ENCODE assay signal across 16 mouse cellular contexts in genomic region chr10:67051466-67051865, GRCm38 (mm10). TPM values are rescaled to one million over a fixed set of nuclear protein-coding genes. Genes with fewer than 3 reads are reported as not detected.
DNase-seq lines count a peak whose midpoint lies in the region; ATAC-seq and TF ChIP-seq lines count a peak whose summit lies in the region.
"Had no signal": no experiment of that assay in that cellular context is flagged by ENCODE, and none has a peak within 500 bp of the region (broad histone marks: within the 10 kb centered on the region; RNA-seq: fewer than 3 reads in every experiment).

No protein-coding gene starts in this region.

- DNase-seq in hindbrain, embryonic 11.5 days (ENCODE audit: low spot score) = no peak
- DNase-seq in liver, embryonic 11.5 days (ENCODE audit: low spot score) = no peak
- no peak for DNase-seq in liver
- no peak for DNase-seq in lung, postnatal 0 days (ENCODE audit: low spot score)
- DNase-seq in testis, postnatal 14 days (ENCODE audit: low spot score) = no peak
- DNase-seq: adrenal gland, adult 2 months; cerebellum, adult 9-11 months; right cerebral cortex, postnatal 14 days had no signal

- H3K27me3 ChIP-seq in hindbrain, embryonic 13.5 days = no peaks in the 10 kb centered on the region
- no peaks in the 10 kb centered on the region for H3K27me3 ChIP-seq in hindbrain, embryonic 11.5 days (ENCODE audit: control insufficient read depth, insufficient read depth, low read length)
- H3K27me3 ChIP-seq in liver, embryonic 11.5 days (replicated peaks; ENCODE audit: control insufficient read depth, insufficient read depth, low read length) = no peaks in the 10 kb centered on the region
- no peaks in the 10 kb centered on the region for H3K27me3 ChIP-seq in embryonic facial prominence, embryonic 12.5 days
- H3K27me3 ChIP-seq in lung, postnatal 0 days (replicated peaks; ENCODE audit: insufficient read depth, low read length) = no peaks in the 10 kb centered on the region
- H3K27me3 ChIP-seq: forebrain, embryonic 12.5 days; Patski had no signal

- no peak for TF ChIP-seq EP300 in lung, postnatal 0 days (IDR thresholded peaks at IDR 0.05)

- WGBS in hindbrain, embryonic 13.5 days = 77% methylated on average over 5 of the region's 5 CpGs
- WGBS in hindbrain, embryonic 11.5 days = 69% methylated on average over 5 of the region's 5 CpGs
- 75% methylated on average over 5 of the region's 5 CpGs for WGBS in liver, embryonic 11.5 days
- 47% methylated on average over 5 of the region's 5 CpGs for WGBS in embryonic facial prominence, embryonic 12.5 days
- 83% methylated on average over 5 of the region's 5 CpGs for WGBS in lung, postnatal 0 days

- no peak overlapping the region for H3K9ac ChIP-seq in hindbrain, embryonic 13.5 days
- no peak overlapping the region for H3K9ac ChIP-seq in hindbrain, embryonic 11.5 days (ENCODE audit: low read depth, low read length)
- no peak overlapping the region for H3K9ac ChIP-seq in liver, embryonic 11.5 days (ENCODE audit: low read depth, low read length)
- no peak overlapping the region for H3K9ac ChIP-seq in embryonic facial prominence, embryonic 12.5 days
- H3K9ac ChIP-seq in lung, postnatal 0 days (replicated peaks; ENCODE audit: low read depth) = no peak overlapping the region
- H3K9ac ChIP-seq: forebrain, embryonic 12.5 days; liver, embryonic 14.5 days had no signal

- no peak overlapping the region for H3K4me3 ChIP-seq in hindbrain, embryonic 13.5 days
- H3K4me3 ChIP-seq in hindbrain, embryonic 11.5 days (ENCODE audit: low read depth, low read length) = no peak overlapping the region
- H3K4me3 ChIP-seq in liver, embryonic 11.5 days (ENCODE audit: low read depth, low read length) = no peak overlapping the region
- no peak overlapping the region for H3K4me3 ChIP-seq in embryonic facial prominence, embryonic 12.5 days
- H3K4me3 ChIP-seq in lung, postnatal 0 days (ENCODE audit: low read depth, low read length) = no peak overlapping the region
- H3K4me3 ChIP-seq: forebrain, embryonic 12.5 days; myocyte had no signal

- no peak for ATAC-seq in hindbrain, embryonic 13.5 days (ENCODE audit: low FRiP score)
- ATAC-seq in hindbrain, embryonic 11.5 days (ENCODE audit: low FRiP score) = no peak
- no peak for ATAC-seq in liver, embryonic 11.5 days (replicated peaks; ENCODE audit: low FRiP score)
- ATAC-seq in embryonic facial prominence, embryonic 12.5 days (ENCODE audit: insufficient number of reproducible peaks, insufficient read depth, low FRiP score, low TSS enrichment) = no peak
- ATAC-seq in lung, postnatal 0 days = no peak
- ATAC-seq: intestine, postnatal 0 days; Patski had no signal

- TF ChIP-seq CTCF in lung, postnatal 0 days (IDR thresholded peaks at IDR 0.05) = no peak

- no peaks in the 10 kb centered on the region for H3K9me3 ChIP-seq in hindbrain, embryonic 13.5 days
- no peaks in the 10 kb centered on the region for H3K9me3 ChIP-seq in hindbrain, embryonic 11.5 days (ENCODE audit: control insufficient read depth, low read length)
- H3K9me3 ChIP-seq in liver, embryonic 11.5 days (ENCODE audit: control insufficient read depth, low read length) = no peaks in the 10 kb centered on the region
- no peaks in the 10 kb centered on the region for H3K9me3 ChIP-seq in embryonic facial prominence, embryonic 12.5 days
- H3K9me3 ChIP-seq in lung, postnatal 0 days (ENCODE audit: low read length) = no peaks in the 10 kb centered on the region
- H3K9me3 ChIP-seq: forebrain, embryonic 12.5 days had no signal

- no peaks in the 10 kb centered on the region for H3K36me3 ChIP-seq in hindbrain, embryonic 13.5 days
- H3K36me3 ChIP-seq in hindbrain, embryonic 11.5 days (ENCODE audit: control insufficient read depth, insufficient read depth, low read length) = no peaks in the 10 kb centered on the region
- H3K36me3 ChIP-seq in liver, embryonic 11.5 days (ENCODE audit: control insufficient read depth, insufficient read depth, low read length) = no peaks in the 10 kb centered on the region
- H3K36me3 ChIP-seq in embryonic facial prominence, embryonic 12.5 days = no peaks in the 10 kb centered on the region
- H3K36me3 ChIP-seq in lung, postnatal 0 days (ENCODE audit: insufficient read depth, low read length) = no peaks in the 10 kb centered on the region
- H3K36me3 ChIP-seq: forebrain, embryonic 12.5 days had no signal

- H3K4me1 ChIP-seq in hindbrain, embryonic 13.5 days (replicated peaks) = peaks cover 43% of the 10 kb centered on the region
- peaks cover 3% of the 10 kb centered on the region; the same call in 1 of the 2 replicates for H3K4me1 ChIP-seq in hindbrain, embryonic 11.5 days (replicated peaks; ENCODE audit: control insufficient read depth, insufficient read depth, low read length)
- H3K4me1 ChIP-seq in liver, embryonic 11.5 days (replicated peaks; ENCODE audit: control insufficient read depth, insufficient read depth, low read length) = peaks cover 8% of the 10 kb centered on the region
- peaks cover 47% of the 10 kb centered on the region for H3K4me1 ChIP-seq in embryonic facial prominence, embryonic 12.5 days
- H3K4me1 ChIP-seq in lung, postnatal 0 days (ENCODE audit: insufficient read depth, low read depth, low read length) = peaks cover 4% of the 10 kb centered on the region; the same call in 1 of the 2 replicates

- H3K4me2 ChIP-seq in hindbrain, embryonic 13.5 days = no peak overlapping the region
- no peak overlapping the region for H3K4me2 ChIP-seq in hindbrain, embryonic 11.5 days (replicated peaks; ENCODE audit: low read depth, low read length)
- no peak overlapping the region for H3K4me2 ChIP-seq in liver, embryonic 11.5 days
- no peak overlapping the region for H3K4me2 ChIP-seq in embryonic facial prominence, embryonic 12.5 days (replicated peaks)
- no peak overlapping the region for H3K4me2 ChIP-seq in lung, postnatal 0 days (replicated peaks; ENCODE audit: low read depth, low read length)
- H3K4me2 ChIP-seq: forebrain, embryonic 12.5 days; midbrain, embryonic 11.5 days had no signal

- 0 out of 2 replicates have a peak overlapping the region, but pooled peaks have one; percentile 30 for H3K27ac ChIP-seq in hindbrain, embryonic 13.5 days
- no peak overlapping the region for H3K27ac ChIP-seq in hindbrain, embryonic 11.5 days (ENCODE audit: low read depth, low read length)
- peak overlapping the region; percentile 10; the same call in 1 of the 2 replicates for H3K27ac ChIP-seq in liver, embryonic 11.5 days (ENCODE audit: low read depth, low read length)
- 0 out of 2 replicates have a peak overlapping the region, but pooled peaks have one; percentile 7 for H3K27ac ChIP-seq in embryonic facial prominence, embryonic 12.5 days
- no peak overlapping the region for H3K27ac ChIP-seq in lung, postnatal 0 days (ENCODE audit: low read length)
- H3K27ac ChIP-seq: forebrain, embryonic 12.5 days; liver, embryonic 14.5 days had no signal

RNA-seq across cellular contexts. Expression of gene Jmjd1c, which starts 44.5 kb away (rescaled TPM):
- polyA plus RNA-seq in hindbrain, embryonic 13.5 days (2015; fragmentation: Nextera tagmentation; extraction: Ambion mirVana) = 47.7 and 50.3 TPM in 2 replicates
- 55.0 and 63.8 TPM in 2 replicates for polyA plus RNA-seq in hindbrain, embryonic 11.5 days (2014; fragmentation: Nextera tagmentation; extraction: Ambion mirVana)
- 26.0 and 31.6 TPM in 2 replicates for polyA plus RNA-seq in liver, embryonic 11.5 days (2014; fragmentation: Nextera tagmentation; extraction: Ambion mirVana)
- 56.3 and 62.7 TPM in 2 replicates for polyA plus RNA-seq in embryonic facial prominence, embryonic 12.5 days (2016; fragmentation: Nextera tagmentation; extraction: Ambion mirVana)
- 43.8 and 44.6 TPM in 2 replicates for polyA plus RNA-seq in lung, postnatal 0 days (2015; fragmentation: Nextera tagmentation; extraction: Ambion mirVana)

RNA-seq across cellular contexts. Expression of gene Reep3, which starts 45.3 kb away (rescaled TPM):
- 42.6 and 44.9 TPM in 2 replicates for polyA plus RNA-seq in hindbrain, embryonic 13.5 days (2015; fragmentation: Nextera tagmentation; extraction: Ambion mirVana)
- 46.4 and 53.8 TPM in 2 replicates for polyA plus RNA-seq in hindbrain, embryonic 11.5 days (2014; fragmentation: Nextera tagmentation; extraction: Ambion mirVana)
- polyA plus RNA-seq in liver, embryonic 11.5 days (2014; fragmentation: Nextera tagmentation; extraction: Ambion mirVana) = 11.5 and 12.4 TPM in 2 replicates
- polyA plus RNA-seq in embryonic facial prominence, embryonic 12.5 days (2016; fragmentation: Nextera tagmentation; extraction: Ambion mirVana) = 38.7 and 39.7 TPM in 2 replicates
- 38.4 and 43.8 TPM in 2 replicates for polyA plus RNA-seq in lung, postnatal 0 days (2015; fragmentation: Nextera tagmentation; extraction: Ambion mirVana)

Comparison
In these comparisons a context has a peak if more than half of its experiments do, and no peak if none do; other contexts are left out.
1. H3K27ac ChIP-seq: peak in hindbrain, embryonic 13.5 days (single experiment), liver, embryonic 11.5 days (single experiment) and embryonic facial prominence, embryonic 12.5 days (single experiment); none in hindbrain, embryonic 11.5 days (single experiment) and lung, postnatal 0 days (single experiment).